ENCODE assay signal across 19 mouse cellular contexts in the genomic region with DNA sequence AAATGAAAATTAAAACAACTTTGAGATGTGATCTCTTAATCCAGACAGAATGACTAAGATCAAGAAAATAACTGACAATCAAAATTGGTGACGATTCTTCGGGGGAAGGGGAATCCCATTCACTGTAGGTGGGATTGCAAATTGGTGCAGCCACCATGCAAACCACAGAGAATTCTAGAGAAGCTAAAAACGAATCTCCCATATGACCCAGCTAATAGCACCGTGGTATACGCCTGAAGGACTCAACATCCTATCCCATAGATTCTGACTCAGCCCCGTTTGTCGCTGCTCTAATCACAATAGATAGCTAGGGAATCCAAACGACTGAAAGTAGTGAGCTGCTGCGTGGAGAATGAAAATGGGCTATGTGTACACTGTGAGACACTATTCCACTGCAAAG.
"Had no signal": no experiment of that assay in that cellular context is flagged by ENCODE, and none has a peak within 500 bp of the region (broad histone marks: within the 10 kb centered on the region; RNA-seq: fewer than 3 reads in every experiment).

No protein-coding gene starts in this region.

- H3K36me3 ChIP-seq: liver, embryonic 15.5 days; lung, embryonic 15.5 days; midbrain, embryonic 10.5 days; neural tube, embryonic 12.5 days; neural tube, embryonic 15.5 days had no signal

- H3K4me2 ChIP-seq: liver, embryonic 15.5 days; lung, embryonic 15.5 days; neural tube, embryonic 12.5 days; neural tube, embryonic 15.5 days had no signal

- H3K9me3 ChIP-seq: liver, embryonic 15.5 days; lung, embryonic 15.5 days; megakaryocyte, embryonic 14.5 days; midbrain, embryonic 10.5 days; neural tube, embryonic 12.5 days; neural tube, embryonic 15.5 days had no signal

- H3K27me3 ChIP-seq: liver, embryonic 15.5 days; lung, embryonic 15.5 days; neural tube, embryonic 12.5 days; neural tube, embryonic 15.5 days had no signal

- DNase-seq: kidney, adult 18-20 months; kidney, adult 9 months; kidney, postnatal 14 days; kidney, postnatal 4 days; lung, adult 18-20 months; lung, postnatal 10 days; lung, postnatal 36 days; midbrain, embryonic 14.5 days; retina, postnatal 1 day; right cerebral cortex, postnatal 25 days; spleen, adult 18-20 months; thymus, adult 18-20 months; thymus, postnatal 4 days had no signal

- H3K4me3 ChIP-seq: liver, embryonic 15.5 days; lung, embryonic 15.5 days; megakaryocyte, embryonic 14.5 days; midbrain, embryonic 10.5 days; neural tube, embryonic 12.5 days; neural tube, embryonic 15.5 days had no signal

- H3K27ac ChIP-seq: lung, embryonic 15.5 days; midbrain, embryonic 10.5 days; neural tube, embryonic 12.5 days; neural tube, embryonic 15.5 days had no signal

- H3K9ac ChIP-seq: liver, embryonic 15.5 days; lung, embryonic 15.5 days; neural tube, embryonic 12.5 days; neural tube, embryonic 15.5 days had no signal

- H3K4me1 ChIP-seq: lung, embryonic 15.5 days; midbrain, embryonic 10.5 days; neural tube, embryonic 12.5 days; neural tube, embryonic 15.5 days had no signal
